Mouse (Mus musculus): ENCODE results near the gene Htr3b.

The Htr3b gene

DNA sequence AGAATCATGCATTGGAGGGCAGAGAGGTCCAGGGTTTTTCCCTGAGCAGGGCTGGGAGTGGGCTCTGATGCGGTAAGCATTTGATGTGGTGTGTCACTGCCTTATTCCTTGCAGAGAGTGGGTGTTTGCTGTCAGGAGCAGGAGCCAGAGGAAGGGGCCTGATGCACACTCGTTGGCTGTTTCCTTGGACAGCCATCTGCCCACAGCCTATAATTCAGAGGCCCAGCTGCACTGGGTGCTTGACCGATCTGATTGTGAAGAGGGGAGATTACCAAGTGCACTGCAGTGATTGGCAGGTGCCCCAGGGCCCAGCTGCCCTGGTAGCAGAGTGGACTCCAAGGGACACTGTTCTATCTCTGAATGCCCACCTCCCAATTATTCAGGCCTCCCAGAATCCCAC is 36.0 kb downstream of the Htr3b start:
- CTCF ChIA-PET, result no interaction called here

- CTCF ChIA-PET, result no interaction called here
Measured at GRCm38 (mm10) chr9:48916011-48916788, 48.6 kb downstream of the Htr3b start.

- CTCF ChIA-PET, result interaction anchor here (0.6 kb wide), 1 partner anchor 352 kb away, joined by 4 read pairs; no protein-coding TSS in a partner anchor
Measured at GRCm38 (mm10) chr9:48910885-48911537, 53.8 kb downstream of the Htr3b start, which contains the start of gene Htr3a. Htr3a (minus strand) TSS chr9:48911099.

- CTCF ChIA-PET, result no interaction called here
Measured at GRCm38 (mm10) chr9:48904421-48904820, 60.4 kb downstream of the Htr3b start.

- CTCF ChIA-PET, result no interaction called here
Measured at GRCm38 (mm10) chr9:48903766-48904165, 61.0 kb downstream of the Htr3b start.

DNA sequence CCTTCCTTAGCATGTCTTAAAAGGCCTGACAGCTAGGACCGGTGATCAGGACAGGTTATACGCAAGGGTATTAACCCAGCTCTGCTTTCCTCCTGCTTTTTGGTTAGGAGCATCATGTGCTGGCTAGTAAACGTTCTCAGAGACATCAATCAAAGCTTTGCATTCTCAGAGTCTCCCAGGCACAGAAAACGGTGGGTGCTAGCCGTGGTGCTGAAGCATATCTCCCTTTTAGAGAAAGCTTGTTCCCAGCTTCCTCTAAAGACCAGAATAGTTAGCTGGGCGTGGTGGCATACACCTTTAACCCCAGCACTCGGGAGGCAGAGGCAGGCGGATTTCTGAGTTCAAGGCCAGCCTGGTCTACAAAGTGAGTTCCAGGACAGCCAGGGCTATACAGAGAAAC is 66.2 kb downstream of the Htr3b start:
- CTCF ChIA-PET, result interaction anchor here (0.6 kb wide), 1 partner anchor 193 kb away, joined by 4 read pairs; no protein-coding TSS in a partner anchor

GRCm38 (mm10) chr9:48895819-48896536 is 68.8 kb downstream of the Htr3b start:
- CTCF ChIA-PET, result interaction anchor here (0.7 kb wide), 1 partner anchor 29 kb away, joined by 4 read pairs; no protein-coding TSS in a partner anchor

- CTCF ChIA-PET, result no interaction called here
Measured at GRCm38 (mm10) chr9:48894755-48895154, 70.0 kb downstream of the Htr3b start.

DNA sequence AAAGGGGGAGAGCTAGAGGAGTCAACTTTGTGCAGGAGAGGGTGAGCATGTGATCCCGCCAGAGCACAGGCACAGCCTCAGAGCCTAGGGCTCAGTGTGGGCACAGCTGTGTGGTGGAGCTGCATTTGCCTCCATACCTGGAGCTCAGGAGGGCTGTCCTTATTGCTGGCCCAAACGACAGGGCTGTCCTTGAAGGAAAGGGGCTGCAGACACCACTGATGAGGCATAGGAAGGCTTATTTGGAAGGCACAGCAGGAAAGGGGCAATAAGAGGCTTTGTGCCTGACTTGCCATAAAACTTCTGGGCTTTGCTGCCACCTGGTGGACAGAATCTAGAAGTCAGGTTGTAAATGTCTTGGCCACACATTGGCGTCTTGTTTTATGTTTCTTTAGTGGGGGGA is 70.8 kb downstream of the Htr3b start:
- CTCF ChIA-PET, result no interaction called here

- CTCF ChIA-PET, result no interaction called here
Measured at GRCm38 (mm10) chr9:48889093-48889492, 75.7 kb downstream of the Htr3b start.
